Mouse (Mus musculus): ENCODE data around the gene Gngt2. TPM values are rescaled to one million over a fixed set of nuclear protein-coding genes. Genes with fewer than 3 reads are reported as not detected.
A peak's percentile ranks its signal among the peaks of the same experiment; 100 is the strongest.

The Gngt2 gene
- polyA plus RNA-seq, 1 experiment from 2014 or later, result 7.6 TPM

GRCm38 (mm10) chr11:95828181-95828964 lies 8.6 kb upstream of the Gngt2 start:
- H3K9ac ChIP-seq (ENCODE audit: low read depth, low read length), result no peak overlapping the region
- H3K4me1 ChIP-seq (replicated peaks; ENCODE audit: control insufficient read depth, insufficient read depth, low read length), result peaks cover 4% of the 10 kb centered on the region; the same call in 1 of the 2 replicates
- no peak overlapping the region for H3K27ac ChIP-seq (ENCODE audit: low read depth, low read length)
- no peaks in the 10 kb centered on the region for H3K36me3 ChIP-seq (ENCODE audit: control insufficient read depth, insufficient read depth, low read length)
- no peak overlapping the region for H3K4me3 ChIP-seq (ENCODE audit: low read depth, low read length)
- no peak overlapping the region for H3K4me2 ChIP-seq (replicated peaks; ENCODE audit: low read depth, low read length)
- no peaks in the 10 kb centered on the region for H3K9me3 ChIP-seq (ENCODE audit: control insufficient read depth, low read length)
- peaks cover 64% of the 10 kb centered on the region for H3K27me3 ChIP-seq (ENCODE audit: control insufficient read depth, insufficient read depth, low read length)
- no peak for DNase-seq (ENCODE audit: low spot score)
- WGBS, result 77% methylated on average over 11 of the region's 11 CpGs
- no peak for ATAC-seq (ENCODE audit: low FRiP score)

GRCm38 (mm10) chr11:95829526-95830050 lies 7.4 kb upstream of the Gngt2 start:
- ATAC-seq (ENCODE audit: low FRiP score), result no peak
- Histone ChIP-seq H3K27ac (ENCODE audit: low read depth, low read length) (no peak overlapping the region), H3K4me2 (replicated peaks; ENCODE audit: low read depth, low read length) (no peak overlapping the region), H3K9me3 (ENCODE audit: control insufficient read depth, low read length) (no peaks in the 10 kb centered on the region), H3K4me3 (ENCODE audit: low read depth, low read length) (no peak overlapping the region), H3K9ac (ENCODE audit: low read depth, low read length) (no peak overlapping the region), H3K36me3 (ENCODE audit: control insufficient read depth, insufficient read depth, low read length) (no peaks in the 10 kb centered on the region), H3K27me3 (ENCODE audit: control insufficient read depth, insufficient read depth, low read length) (peaks cover 73% of the 10 kb centered on the region), H3K4me1 (replicated peaks; ENCODE audit: control insufficient read depth, insufficient read depth, low read length) (peaks cover 8% of the 10 kb centered on the region; the same call in 1 of the 2 replicates)
- WGBS, result 30% methylated on average over 4 of the region's 4 CpGs
- DNase-seq (ENCODE audit: low spot score), result no peak

DNA sequence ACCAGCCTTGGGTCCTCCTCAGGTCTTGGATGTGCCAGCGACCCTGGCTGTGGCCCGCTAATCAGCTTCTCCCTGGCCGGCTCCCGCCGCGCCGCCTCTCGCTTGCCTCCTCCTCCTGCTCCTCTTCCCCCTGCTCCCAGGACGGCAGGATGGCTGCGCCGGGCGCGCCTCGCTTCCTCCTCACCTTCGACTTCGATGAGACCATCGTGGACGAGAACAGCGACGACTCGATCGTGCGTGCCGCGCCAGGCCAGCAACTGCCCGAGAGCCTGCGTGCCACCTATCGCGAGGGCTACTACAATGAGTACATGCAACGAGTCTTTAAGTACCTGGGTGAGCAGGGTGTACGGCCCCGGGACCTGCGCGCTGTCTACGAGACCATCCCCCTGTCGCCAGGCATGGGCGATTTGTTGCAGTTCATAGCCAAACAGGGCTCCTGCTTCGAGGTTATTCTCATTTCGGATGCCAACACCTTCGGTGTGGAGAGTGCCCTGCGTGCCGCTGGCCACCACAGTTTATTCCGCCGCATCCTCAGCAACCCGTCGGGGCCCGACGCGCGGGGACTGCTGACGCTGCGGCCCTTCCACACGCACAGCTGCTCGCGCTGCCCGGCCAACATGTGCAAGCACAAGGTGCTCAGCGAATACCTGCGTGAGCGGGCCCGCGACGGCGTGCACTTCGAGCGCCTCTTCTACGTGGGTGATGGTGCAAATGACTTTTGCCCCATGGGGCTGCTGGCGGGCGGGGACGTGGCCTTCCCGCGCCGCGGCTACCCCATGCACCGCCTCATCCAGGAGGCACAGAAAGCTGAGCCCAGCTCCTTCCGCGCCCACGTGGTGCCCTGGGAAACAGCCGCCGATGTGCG lies 6.4 kb upstream of the Gngt2 start:
- peak overlapping the region; percentile 23 for H3K4me3 ChIP-seq (ENCODE audit: low read depth, low read length)
- H3K27ac ChIP-seq (ENCODE audit: low read depth, low read length), result no peak overlapping the region
- H3K9me3 ChIP-seq (ENCODE audit: control insufficient read depth, low read length), result no peaks in the 10 kb centered on the region
- WGBS, result 3% methylated on average over 80 of the region's 80 CpGs
- ATAC-seq (ENCODE audit: low FRiP score) (no peak), DNase-seq (ENCODE audit: low spot score) (peak; percentile 56)
- peaks cover 6% of the 10 kb centered on the region; the same call in 1 of the 2 replicates for H3K4me1 ChIP-seq (replicated peaks; ENCODE audit: control insufficient read depth, insufficient read depth, low read length)
- H3K27me3 ChIP-seq (ENCODE audit: control insufficient read depth, insufficient read depth, low read length), result peaks cover 77% of the 10 kb centered on the region
- H3K9ac ChIP-seq (ENCODE audit: low read depth, low read length), result no peak overlapping the region
- H3K4me2 ChIP-seq (replicated peaks; ENCODE audit: low read depth, low read length), result peak overlapping the region; percentile 8
- H3K36me3 ChIP-seq (ENCODE audit: control insufficient read depth, insufficient read depth, low read length), result no peaks in the 10 kb centered on the region

DNA sequence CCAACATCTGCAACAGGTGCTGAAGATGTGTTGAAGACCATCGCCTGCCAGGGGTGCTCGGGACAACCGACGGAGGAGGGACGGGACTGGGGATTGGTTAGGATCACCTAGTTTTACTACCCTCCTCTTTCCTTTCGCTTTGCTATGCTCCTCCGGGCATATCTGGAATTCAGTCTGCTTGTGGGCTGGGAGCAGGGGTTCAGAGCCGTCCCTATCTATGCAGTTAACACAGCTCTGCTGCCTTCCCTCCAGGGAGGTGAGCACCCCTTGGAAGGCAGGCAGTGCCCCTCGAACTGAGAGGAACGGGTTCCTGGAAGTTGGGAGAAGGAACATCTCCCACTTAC lies 5.8 kb upstream of the Gngt2 start:
- WGBS, result 7% methylated on average over 10 of the region's 10 CpGs
- H3K36me3 ChIP-seq (ENCODE audit: control insufficient read depth, insufficient read depth, low read length), result no peaks in the 10 kb centered on the region
- H3K4me2 ChIP-seq (replicated peaks; ENCODE audit: low read depth, low read length), result peak overlapping the region; percentile 8; the same call in 1 of the 2 replicates
- no peak overlapping the region for H3K9ac ChIP-seq (ENCODE audit: low read depth, low read length)
- no peak overlapping the region for H3K27ac ChIP-seq (ENCODE audit: low read depth, low read length)
- peaks cover 6% of the 10 kb centered on the region; the same call in 1 of the 2 replicates for H3K4me1 ChIP-seq (replicated peaks; ENCODE audit: control insufficient read depth, insufficient read depth, low read length)
- ATAC-seq (ENCODE audit: low FRiP score) (no peak), DNase-seq (ENCODE audit: low spot score) (peak; percentile 55)
- H3K9me3 ChIP-seq (ENCODE audit: control insufficient read depth, low read length), result no peaks in the 10 kb centered on the region
- H3K4me3 ChIP-seq (ENCODE audit: low read depth, low read length), result peak overlapping the region; percentile 15
- H3K27me3 ChIP-seq (ENCODE audit: control insufficient read depth, insufficient read depth, low read length), result peaks cover 83% of the 10 kb centered on the region

DNA sequence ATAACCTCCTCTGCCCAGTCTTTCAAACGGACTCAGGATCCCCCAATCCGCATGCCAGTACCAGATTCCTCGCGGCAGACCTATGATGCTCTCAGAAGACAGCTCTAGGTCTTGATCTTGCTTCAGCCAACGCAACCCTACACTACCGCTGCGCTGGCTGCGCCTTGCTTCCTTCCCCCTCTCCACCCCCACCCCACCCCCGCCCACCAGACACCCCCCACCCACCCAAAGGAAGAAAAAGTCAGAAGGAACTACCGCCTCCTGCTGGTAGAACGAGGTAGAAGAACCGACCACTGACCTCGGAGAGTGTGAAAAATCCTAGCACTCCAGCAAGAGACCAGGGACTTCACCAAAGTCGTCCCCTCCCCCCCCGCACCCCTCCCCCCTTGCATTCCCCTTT lies 5.4 kb upstream of the Gngt2 start:
- peak; percentile 56 for DNase-seq (ENCODE audit: low spot score)
- Histone ChIP-seq H3K9ac (ENCODE audit: low read depth, low read length) (no peak overlapping the region), H3K27me3 (ENCODE audit: control insufficient read depth, insufficient read depth, low read length) (peaks cover 81% of the 10 kb centered on the region), H3K4me3 (ENCODE audit: low read depth, low read length) (no peak overlapping the region), H3K27ac (ENCODE audit: low read depth, low read length) (no peak overlapping the region), H3K36me3 (ENCODE audit: control insufficient read depth, insufficient read depth, low read length) (no peaks in the 10 kb centered on the region), H3K4me1 (replicated peaks; ENCODE audit: control insufficient read depth, insufficient read depth, low read length) (peaks cover 6% of the 10 kb centered on the region; the same call in 1 of the 2 replicates), H3K4me2 (replicated peaks; ENCODE audit: low read depth, low read length) (no peak overlapping the region), H3K9me3 (ENCODE audit: control insufficient read depth, low read length) (no peaks in the 10 kb centered on the region)
- ATAC-seq (ENCODE audit: low FRiP score), result no peak
- WGBS, result 4% methylated on average over 12 of the region's 15 CpGs

DNA sequence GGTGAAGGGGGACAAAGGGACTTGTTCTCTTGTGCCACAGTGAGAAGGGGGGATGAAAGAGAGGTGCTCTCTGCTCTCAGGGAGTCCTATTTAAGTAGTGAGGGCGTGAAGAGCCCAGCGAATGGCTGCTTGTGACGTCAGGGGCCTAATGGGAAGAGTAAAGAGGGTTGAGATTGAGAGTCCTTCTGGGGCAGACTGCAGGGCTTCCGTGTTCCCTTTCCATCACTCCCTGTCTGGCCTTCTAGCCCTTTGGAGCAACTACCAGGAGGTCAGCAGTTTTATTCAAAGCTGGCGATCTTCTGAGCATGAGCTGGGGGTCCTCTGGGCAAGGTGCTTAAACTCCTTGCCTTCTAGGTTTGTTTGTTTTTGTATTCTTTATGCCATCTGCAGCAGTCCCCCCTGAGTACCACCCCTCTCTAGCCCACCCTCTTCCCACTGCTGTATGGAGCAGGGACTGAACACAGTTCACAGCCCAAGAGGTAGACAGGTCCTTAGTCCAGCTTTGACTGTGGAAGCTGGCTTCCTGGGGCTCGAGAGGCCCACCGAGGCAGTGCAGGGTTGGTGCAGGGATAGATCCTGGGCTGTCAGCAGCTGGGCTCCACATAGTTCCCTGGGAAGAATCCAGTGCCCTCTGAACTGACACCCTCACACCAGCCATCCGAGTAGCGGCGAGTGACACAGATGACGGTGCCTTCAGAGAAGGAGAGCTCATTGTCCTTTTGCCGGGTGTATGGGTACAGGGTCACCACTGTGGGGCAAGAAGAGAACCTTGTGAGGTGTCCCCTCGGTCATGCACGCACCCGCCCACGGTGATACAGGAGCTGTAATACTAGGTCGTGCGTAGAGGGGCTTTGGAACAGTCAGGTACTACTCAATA lies 4.6 kb upstream of the Gngt2 start:
- ATAC-seq (ENCODE audit: low FRiP score) (no peak), DNase-seq (ENCODE audit: low spot score) (peak; percentile 39)
- Histone ChIP-seq H3K4me1 (replicated peaks; ENCODE audit: control insufficient read depth, insufficient read depth, low read length) (peaks cover 6% of the 10 kb centered on the region; the same call in 1 of the 2 replicates), H3K9me3 (ENCODE audit: control insufficient read depth, low read length) (no peaks in the 10 kb centered on the region), H3K4me3 (ENCODE audit: low read depth, low read length) (no peak overlapping the region), H3K4me2 (replicated peaks; ENCODE audit: low read depth, low read length) (no peak overlapping the region), H3K27me3 (ENCODE audit: control insufficient read depth, insufficient read depth, low read length) (peaks cover 80% of the 10 kb centered on the region), H3K36me3 (ENCODE audit: control insufficient read depth, insufficient read depth, low read length) (no peaks in the 10 kb centered on the region), H3K27ac (ENCODE audit: low read depth, low read length) (no peak overlapping the region), H3K9ac (ENCODE audit: low read depth, low read length) (no peak overlapping the region)
- 36% methylated on average over 18 of the region's 18 CpGs for WGBS

DNA sequence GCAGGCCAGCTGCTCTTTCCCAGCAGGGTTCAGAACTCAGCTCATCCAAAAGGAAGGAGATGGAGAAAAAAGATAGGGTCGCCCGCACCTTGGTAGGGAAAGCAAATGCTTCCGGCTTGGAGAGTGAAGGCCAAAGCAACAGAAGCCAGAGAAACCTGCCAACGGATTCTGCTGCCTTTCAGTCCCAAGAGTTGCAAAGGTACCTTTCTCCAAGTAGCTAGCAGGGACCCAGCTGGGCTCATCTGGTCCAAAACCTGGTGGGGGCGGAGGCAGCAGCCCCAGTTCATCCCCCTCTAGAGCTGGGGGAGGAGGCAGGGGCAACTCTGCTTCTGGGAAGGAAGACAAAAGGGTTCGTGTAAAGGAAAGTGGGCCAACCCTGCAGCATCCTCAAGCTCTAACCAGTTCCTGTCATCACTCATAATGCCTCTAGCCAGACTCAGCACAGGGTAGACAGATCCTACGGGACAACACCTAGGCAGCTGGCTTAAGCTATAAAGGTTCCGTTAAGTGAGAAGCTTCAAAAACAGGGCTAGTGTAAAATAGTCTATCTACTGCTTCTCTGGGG lies 3.9 kb upstream of the Gngt2 start:
- Histone ChIP-seq H3K27ac (ENCODE audit: low read depth, low read length) (no peak overlapping the region), H3K36me3 (ENCODE audit: control insufficient read depth, insufficient read depth, low read length) (no peaks in the 10 kb centered on the region), H3K9ac (ENCODE audit: low read depth, low read length) (no peak overlapping the region), H3K4me1 (replicated peaks; ENCODE audit: control insufficient read depth, insufficient read depth, low read length) (peaks cover 6% of the 10 kb centered on the region; the same call in 1 of the 2 replicates), H3K4me2 (replicated peaks; ENCODE audit: low read depth, low read length) (no peak overlapping the region), H3K4me3 (ENCODE audit: low read depth, low read length) (no peak overlapping the region), H3K27me3 (ENCODE audit: control insufficient read depth, insufficient read depth, low read length) (peaks cover 77% of the 10 kb centered on the region), H3K9me3 (ENCODE audit: control insufficient read depth, low read length) (no peaks in the 10 kb centered on the region)
- no peak for ATAC-seq (ENCODE audit: low FRiP score)
- DNase-seq (ENCODE audit: low spot score), result peak; percentile 32
- 19% methylated on average over 8 of the region's 8 CpGs for WGBS

Data from hindbrain, embryonic 11.5 days (tissue).